Mouse (Mus musculus) ovary, postnatal 10 days (tissue): Measurements from ENCODE around the gene Gm45208.

Source experiments
- DNase-seq: peaks from one replicate; pipeline ENCODE4 v3.0.0; 2022; ENCODE audit warnings: low spot score

Gm45208 gene

GRCm38 (mm10) chrX:7775501-7776205, 53.6 kb downstream of the Gm45208 start:
- no peak for DNase-seq

- no peak for DNase-seq
Measured at GRCm38 (mm10) chrX:7776329-7777082, 54.5 kb downstream of the Gm45208 start.

GRCm38 (mm10) chrX:7778450-7779244, 56.6 kb downstream of the Gm45208 start:
- DNase-seq = no peak

GRCm38 (mm10) chrX:7779294-7779693, 57.2 kb downstream of the Gm45208 start:
- DNase-seq = no peak
